Mouse (Mus musculus) T-helper 2 cell (primary cell): ENCODE results near the gene Gja8.

Experiments used
- in situ Hi-C: fragments of 300-600 bp; cut with MboI, MseI; formaldehyde crosslinking; loops from one replicate; pipeline ENCODE4 v1.15.1; 2025; ENCODE audit warnings: high pct_unique_total_duplicates

The Gja8 gene

GRCm38 (mm10) chr3:96880385-96880784 is 45.4 kb downstream of the Gja8 start:
- in situ Hi-C loops = no loop called here

- in situ Hi-C loops = no loop called here
Measured at GRCm38 (mm10) chr3:96879536-96879935, 46.3 kb downstream of the Gja8 start.

GRCm38 (mm10) chr3:96874808-96875571 is 50.8 kb downstream of the Gja8 start:
- in situ Hi-C loops = no loop called here

GRCm38 (mm10) chr3:96872501-96872900 is 53.3 kb downstream of the Gja8 start:
- in situ Hi-C loops = no loop called here

GRCm38 (mm10) chr3:96871070-96871469 is 54.8 kb downstream of the Gja8 start:
- in situ Hi-C loops = no loop called here

GRCm38 (mm10) chr3:96870270-96870669 is 55.5 kb downstream of the Gja8 start:
- in situ Hi-C loops = no loop called here

- in situ Hi-C loops = no loop called here
Measured at GRCm38 (mm10) chr3:96869091-96869490, 56.7 kb downstream of the Gja8 start.

- in situ Hi-C loops = no loop called here
Measured at GRCm38 (mm10) chr3:96868566-96868965, 57.3 kb downstream of the Gja8 start.

GRCm38 (mm10) chr3:96867863-96868262 is 58.0 kb downstream of the Gja8 start:
- in situ Hi-C loops = no loop called here
